Mouse (Mus musculus): ENCODE measurements around the gene Elf1. TPM values are rescaled to one million over a fixed set of nuclear protein-coding genes. Genes with fewer than 3 reads are reported as not detected.
"Not testable (repeated sequence)": the region's sequence is repeated elsewhere in the genome, so short reads cannot be mapped to it uniquely, and the experiment has no call there.

Elf1 gene
- total and polyA plus RNA-seq, 3 experiments = 4.7 to 141 (median 79.0) TPM

DNA sequence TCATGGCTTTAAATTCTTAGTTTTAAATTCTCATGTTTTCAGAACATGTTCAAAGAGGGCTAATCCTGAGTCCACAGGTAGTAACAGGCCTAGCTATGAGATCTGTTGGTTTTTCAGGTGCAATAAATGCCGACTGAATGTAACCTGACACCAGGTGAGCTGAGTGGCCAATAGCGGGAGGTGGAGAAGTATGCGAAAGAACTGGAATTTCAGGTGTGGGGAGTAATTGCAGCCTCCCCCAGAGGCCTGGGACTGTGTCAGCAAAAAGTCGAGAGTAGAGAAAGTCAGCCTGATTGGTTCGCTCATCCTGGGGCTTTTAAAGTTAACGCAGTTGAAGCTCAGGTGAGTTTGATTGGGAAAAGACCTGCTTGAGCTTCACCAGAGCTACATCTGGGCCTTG is 46.7 kb downstream of the Elf1 start:
- TF ChIP-seq GATA2 (IDR thresholded peaks at IDR 0.05; ENCODE audit: borderline replicate concordance, low read depth, low read length) (no peak), POLR2AphosphoS5 (IDR thresholded peaks at IDR 0.05; ENCODE audit: insufficient replicate concordance, low read depth, low read length) (no peak), CTCF (IDR thresholded peaks at IDR 0.05; ENCODE audit: low read depth, low read length) (no peak), TAL1 (conservative IDR thresholded peaks at IDR 0.05; ENCODE audit: low read depth, low read length) (no peak), GATA1 (IDR thresholded peaks at IDR 0.05; ENCODE audit: borderline replicate concordance, low read length) (no peak)
- H3K36me3 ChIP-seq (replicated peaks) = peaks cover 41% of the 10 kb centered on the region
- no peaks in the 10 kb centered on the region for H3K27me3 ChIP-seq (ENCODE audit: insufficient read depth, low read length)
- no peak overlapping the region for H3K4me3 ChIP-seq (ENCODE audit: low read depth, low read length)
- H3K9me3 ChIP-seq (replicated peaks) = no peaks in the 10 kb centered on the region
- peaks cover 55% of the 10 kb centered on the region for H3K4me1 ChIP-seq (ENCODE audit: insufficient read depth, low read depth, low read length)
- ATAC-seq (ENCODE audit: extremely low read depth, insufficient number of reproducible peaks, low FRiP score, poor library complexity, severe bottlenecking) (no peak), DNase-seq (ENCODE audit: low spot score) (no peak)

DNA sequence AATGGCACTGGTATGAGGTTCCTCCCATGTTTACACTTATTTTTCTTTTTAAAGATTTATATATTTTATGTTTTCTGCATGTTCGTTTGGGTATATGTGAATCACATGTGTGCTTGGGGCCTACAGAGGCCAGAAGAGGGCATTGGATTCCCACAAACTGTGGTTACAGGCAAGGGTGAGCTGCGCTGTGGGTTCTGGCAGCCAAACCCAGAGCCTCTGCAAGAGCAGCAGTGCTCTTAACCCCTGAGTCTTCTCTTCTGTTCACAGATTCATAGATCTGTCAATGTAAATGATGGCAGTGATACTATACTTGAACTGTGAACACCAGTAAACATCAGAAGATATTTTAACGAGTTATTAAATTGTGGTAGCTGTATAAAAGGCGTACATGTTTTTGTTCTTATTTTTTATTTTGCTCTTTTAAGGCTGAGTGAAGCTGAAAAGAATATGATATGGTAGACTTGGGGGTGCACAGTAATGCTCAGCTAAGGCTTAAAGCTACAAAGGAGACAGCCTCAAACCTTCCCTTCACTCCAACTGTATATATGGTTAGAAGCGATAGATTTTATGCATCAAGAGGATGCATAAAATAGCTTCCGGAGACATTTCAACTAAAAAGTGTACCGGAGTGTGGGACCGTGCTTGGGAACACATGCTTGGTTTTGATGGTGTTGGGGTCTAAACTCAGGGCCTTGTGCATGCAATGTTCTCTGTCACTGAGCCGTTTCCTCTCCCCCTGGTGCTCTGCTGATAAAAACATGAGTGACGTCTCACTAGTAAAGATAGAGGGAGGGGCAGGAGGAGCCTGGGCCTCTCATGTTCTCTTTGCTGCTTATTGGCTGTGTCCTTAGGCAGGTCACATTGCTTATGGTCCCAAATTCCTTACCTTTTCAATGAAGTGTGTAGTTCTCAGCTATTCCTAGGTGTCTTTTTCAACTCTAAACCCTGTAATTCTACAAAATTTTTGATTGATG is 48.9 kb downstream of the Elf1 start:
- Histone ChIP-seq H3K36me3 (replicated peaks) (peaks cover 27% of the 10 kb centered on the region), H3K27me3 (ENCODE audit: insufficient read depth, low read length) (no peaks in the 10 kb centered on the region), H3K4me1 (ENCODE audit: insufficient read depth, low read depth, low read length) (peaks cover 67% of the 10 kb centered on the region), H3K4me3 (ENCODE audit: low read depth, low read length) (peak overlapping the region; percentile 28; the same call in 1 of the 2 replicates), H3K9me3 (replicated peaks) (no peaks in the 10 kb centered on the region)
- DNase-seq (ENCODE audit: low spot score) = peak; percentile 76
- peak; percentile 67 for TF ChIP-seq TAL1 (conservative IDR thresholded peaks at IDR 0.05; ENCODE audit: low read depth, low read length)
- TF ChIP-seq POLR2AphosphoS5 (IDR thresholded peaks at IDR 0.05; ENCODE audit: insufficient replicate concordance, low read depth, low read length) = no peak
- peak; percentile 99 for ATAC-seq (ENCODE audit: extremely low read depth, insufficient number of reproducible peaks, low FRiP score, poor library complexity, severe bottlenecking)

DNA sequence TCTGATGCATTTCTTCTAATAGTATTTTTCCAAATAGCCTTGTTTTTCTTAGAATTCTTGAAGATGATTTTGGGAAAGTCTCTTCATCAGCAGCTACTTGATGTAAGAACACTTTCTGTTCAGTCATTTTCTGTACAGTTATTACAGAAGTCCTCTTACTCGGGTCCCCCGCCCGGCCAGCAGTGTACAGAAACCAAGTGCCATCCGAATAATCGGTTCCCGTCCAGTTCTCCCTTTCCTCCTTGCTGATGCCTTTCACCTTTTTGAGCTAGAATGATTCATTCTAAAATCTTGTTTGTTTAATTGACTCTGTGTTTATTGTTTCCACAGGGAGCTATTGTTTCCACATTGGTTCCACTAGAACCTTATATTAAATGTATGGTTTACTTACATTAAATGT is 49.8 kb downstream of the Elf1 start:
- ATAC-seq (ENCODE audit: extremely low read depth, insufficient number of reproducible peaks, low FRiP score, poor library complexity, severe bottlenecking) (no peak), DNase-seq (ENCODE audit: low spot score) (no peak)
- H3K4me3 ChIP-seq (ENCODE audit: low read depth, low read length) = peak overlapping the region; percentile 28; the same call in 1 of the 2 replicates
- peaks cover 73% of the 10 kb centered on the region for H3K4me1 ChIP-seq (ENCODE audit: insufficient read depth, low read depth, low read length)
- no peaks in the 10 kb centered on the region for H3K27me3 ChIP-seq (ENCODE audit: insufficient read depth, low read length)
- no peaks in the 10 kb centered on the region for H3K9me3 ChIP-seq (replicated peaks)
- TF ChIP-seq GATA2 (IDR thresholded peaks at IDR 0.05; ENCODE audit: borderline replicate concordance, low read depth, low read length) = no peak
- TF ChIP-seq GATA1 (IDR thresholded peaks at IDR 0.05; ENCODE audit: borderline replicate concordance, low read length) = no peak
- no peak for TF ChIP-seq POLR2AphosphoS5 (IDR thresholded peaks at IDR 0.05; ENCODE audit: insufficient replicate concordance, low read depth, low read length)
- no peak for TF ChIP-seq TAL1 (conservative IDR thresholded peaks at IDR 0.05; ENCODE audit: low read depth, low read length)
- no peak for TF ChIP-seq CTCF (IDR thresholded peaks at IDR 0.05; ENCODE audit: low read depth, low read length)
- H3K36me3 ChIP-seq (replicated peaks) = peaks cover 22% of the 10 kb centered on the region

DNA sequence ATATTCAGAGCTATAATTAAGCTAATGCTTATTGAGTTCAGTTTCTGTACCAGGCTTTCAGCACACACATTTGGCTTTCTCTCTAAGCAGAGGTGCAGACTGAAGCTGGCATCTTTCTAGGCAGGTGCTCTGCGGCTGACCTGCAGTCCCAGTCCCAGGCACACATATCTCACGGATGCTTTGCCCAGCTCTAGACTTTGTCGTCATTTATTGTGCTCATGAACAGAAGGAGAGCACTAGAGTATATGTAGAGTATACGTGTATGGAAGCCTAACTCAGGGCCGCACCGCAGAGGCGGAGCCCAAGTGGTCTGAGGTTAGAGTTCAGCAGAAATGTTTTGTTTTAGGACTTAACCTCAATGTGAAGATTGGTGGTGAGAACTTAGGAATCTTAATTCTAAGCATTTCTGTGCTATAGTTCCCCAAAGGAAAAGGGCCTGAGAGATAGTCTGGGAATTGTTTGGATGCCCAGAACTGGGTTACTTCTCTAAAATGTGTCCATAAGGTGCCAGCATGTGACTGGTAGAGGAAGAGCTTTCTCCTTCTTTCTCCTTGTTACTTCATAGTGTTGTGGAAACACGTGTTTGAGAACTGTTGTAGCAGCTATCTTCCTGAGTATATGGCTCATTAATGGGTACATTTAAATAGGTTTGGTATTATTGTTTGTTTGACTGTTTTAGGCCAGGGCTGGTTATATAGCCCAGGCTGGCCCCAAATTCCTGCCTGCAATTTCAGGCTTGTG is 51.2 kb downstream of the Elf1 start:
- Histone ChIP-seq H3K4me3 (ENCODE audit: low read depth, low read length) (no peak overlapping the region), H3K27me3 (ENCODE audit: insufficient read depth, low read length) (no peaks in the 10 kb centered on the region), H3K36me3 (replicated peaks) (peaks cover 18% of the 10 kb centered on the region), H3K9me3 (replicated peaks) (no peaks in the 10 kb centered on the region), H3K4me1 (ENCODE audit: insufficient read depth, low read depth, low read length) (peaks cover 71% of the 10 kb centered on the region)
- TF ChIP-seq TAL1 (conservative IDR thresholded peaks at IDR 0.05; ENCODE audit: low read depth, low read length) (no peak), POLR2AphosphoS5 (IDR thresholded peaks at IDR 0.05; ENCODE audit: insufficient replicate concordance, low read depth, low read length) (no peak), GATA1 (IDR thresholded peaks at IDR 0.05; ENCODE audit: borderline replicate concordance, low read length) (no peak), GATA2 (IDR thresholded peaks at IDR 0.05; ENCODE audit: borderline replicate concordance, low read depth, low read length) (no peak), CTCF (IDR thresholded peaks at IDR 0.05; ENCODE audit: low read depth, low read length) (no peak)
- DNase-seq (ENCODE audit: low spot score) (no peak), ATAC-seq (ENCODE audit: extremely low read depth, insufficient number of reproducible peaks, low FRiP score, poor library complexity, severe bottlenecking) (no peak)

DNA sequence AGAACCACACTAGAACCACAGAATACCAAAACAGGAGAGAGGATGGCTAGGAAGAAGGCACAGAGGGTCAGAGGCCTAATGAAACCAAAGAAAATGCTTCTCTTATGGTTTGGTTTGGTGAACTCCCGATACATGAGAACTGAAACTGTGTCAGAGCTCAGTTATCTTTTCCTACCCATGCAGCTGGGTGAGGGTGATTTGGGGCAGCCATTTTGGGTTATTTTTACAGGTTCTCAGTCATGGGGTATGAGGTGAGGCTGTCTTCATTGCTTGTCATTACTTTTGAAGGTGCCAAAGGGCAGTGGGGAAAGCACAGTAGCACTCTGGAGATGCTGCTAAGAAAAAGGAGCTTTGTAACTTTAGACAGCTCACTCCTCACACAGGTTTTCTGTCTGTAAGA is 52.4 kb downstream of the Elf1 start:
- no peak for TF ChIP-seq TAL1 (conservative IDR thresholded peaks at IDR 0.05; ENCODE audit: low read depth, low read length)
- TF ChIP-seq GATA1 (IDR thresholded peaks at IDR 0.05; ENCODE audit: borderline replicate concordance, low read length) = no peak
- no peak for TF ChIP-seq POLR2AphosphoS5 (IDR thresholded peaks at IDR 0.05; ENCODE audit: insufficient replicate concordance, low read depth, low read length)
- no peak for TF ChIP-seq CTCF (IDR thresholded peaks at IDR 0.05; ENCODE audit: low read depth, low read length)
- TF ChIP-seq GATA2 (IDR thresholded peaks at IDR 0.05; ENCODE audit: borderline replicate concordance, low read depth, low read length) = no peak
- Histone ChIP-seq H3K9me3 (replicated peaks) (no peaks in the 10 kb centered on the region), H3K4me3 (ENCODE audit: low read depth, low read length) (no peak overlapping the region), H3K4me1 (ENCODE audit: insufficient read depth, low read depth, low read length) (peaks cover 77% of the 10 kb centered on the region), H3K27me3 (ENCODE audit: insufficient read depth, low read length) (no peaks in the 10 kb centered on the region), H3K36me3 (replicated peaks) (peaks cover 20% of the 10 kb centered on the region)
- ATAC-seq (ENCODE audit: extremely low read depth, insufficient number of reproducible peaks, low FRiP score, poor library complexity, severe bottlenecking) (no peak), DNase-seq (ENCODE audit: low spot score) (no peak)

DNA sequence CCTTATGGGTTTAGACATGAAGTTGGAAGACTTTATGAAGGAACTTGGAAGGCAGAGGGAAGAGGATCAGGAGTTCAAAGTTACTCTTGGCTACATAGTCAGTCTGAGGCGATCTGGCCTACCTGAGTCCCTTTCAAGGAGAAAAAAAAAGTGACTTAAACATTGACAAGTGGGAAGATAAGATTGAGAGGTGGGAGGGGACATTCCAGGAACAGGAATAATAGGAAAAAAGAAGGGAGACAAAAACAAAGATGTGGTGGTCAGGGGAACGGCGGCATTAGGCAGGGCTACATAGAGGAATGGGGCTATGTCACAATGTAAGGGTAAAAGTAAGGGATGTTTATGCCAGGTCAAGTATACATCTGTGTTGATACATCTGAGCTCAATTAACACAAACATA is 53.2 kb downstream of the Elf1 start:
- no peak for DNase-seq (ENCODE audit: low spot score)
- H3K4me3 ChIP-seq (ENCODE audit: low read depth, low read length) = no peak overlapping the region
- H3K9me3 ChIP-seq (replicated peaks) = no peaks in the 10 kb centered on the region
- TF ChIP-seq CTCF (IDR thresholded peaks at IDR 0.05; ENCODE audit: low read depth, low read length) = no peak
- TF ChIP-seq GATA2 (IDR thresholded peaks at IDR 0.05; ENCODE audit: borderline replicate concordance, low read depth, low read length) = no peak
- TF ChIP-seq GATA1 (IDR thresholded peaks at IDR 0.05; ENCODE audit: borderline replicate concordance, low read length) = no peak
- no peak for TF ChIP-seq TAL1 (conservative IDR thresholded peaks at IDR 0.05; ENCODE audit: low read depth, low read length)
- no peak for TF ChIP-seq POLR2AphosphoS5 (IDR thresholded peaks at IDR 0.05; ENCODE audit: insufficient replicate concordance, low read depth, low read length)
- no peak for ATAC-seq (ENCODE audit: extremely low read depth, insufficient number of reproducible peaks, low FRiP score, poor library complexity, severe bottlenecking)
- H3K27me3 ChIP-seq (ENCODE audit: insufficient read depth, low read length) = no peaks in the 10 kb centered on the region
- peaks cover 83% of the 10 kb centered on the region for H3K4me1 ChIP-seq (ENCODE audit: insufficient read depth, low read depth, low read length)
- H3K36me3 ChIP-seq (replicated peaks) = peaks cover 27% of the 10 kb centered on the region

DNA sequence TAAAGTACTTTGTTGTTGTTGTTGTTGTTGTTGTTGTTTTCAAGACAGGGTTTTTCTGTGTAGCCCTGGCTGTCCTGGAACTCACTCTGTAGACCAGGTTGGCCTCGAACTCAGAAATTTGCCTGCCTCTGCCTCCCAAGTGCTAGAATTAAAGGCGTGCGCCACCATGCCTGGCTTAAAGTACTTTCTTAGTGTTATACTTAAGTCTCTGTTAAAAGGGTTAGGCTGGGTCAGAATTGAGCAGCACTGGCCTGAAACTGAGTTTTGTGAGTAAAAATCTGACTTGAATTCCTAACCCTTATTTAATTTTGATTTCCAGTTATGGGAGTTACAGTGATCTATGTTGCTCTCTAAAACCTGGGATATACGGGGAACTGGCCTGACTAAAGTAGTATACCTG is 53.7 kb downstream of the Elf1 start:
- H3K4me3 ChIP-seq (ENCODE audit: low read depth, low read length); H3K9me3 ChIP-seq (replicated peaks); DNase-seq (ENCODE audit: low spot score); ATAC-seq (ENCODE audit: extremely low read depth, insufficient number of reproducible peaks, low FRiP score, poor library complexity, severe bottlenecking); H3K27me3 ChIP-seq (ENCODE audit: insufficient read depth, low read length): not testable (repeated sequence)
- peaks cover 80% of the 10 kb centered on the region for H3K4me1 ChIP-seq (ENCODE audit: insufficient read depth, low read depth, low read length)
- peaks cover 27% of the 10 kb centered on the region for H3K36me3 ChIP-seq (replicated peaks)
